Mouse (Mus musculus): ENCODE data around the gene Ugt1a9. TPM values are rescaled to one million over a fixed set of nuclear protein-coding genes. Genes with fewer than 3 reads are reported as not detected.
"Not testable (repeated sequence)": the region's sequence is repeated elsewhere in the genome, so short reads cannot be mapped to it uniquely, and the experiment has no call there.

Ugt1a9 gene
- polyA plus RNA-seq, 1 experiment: not detected

DNA sequence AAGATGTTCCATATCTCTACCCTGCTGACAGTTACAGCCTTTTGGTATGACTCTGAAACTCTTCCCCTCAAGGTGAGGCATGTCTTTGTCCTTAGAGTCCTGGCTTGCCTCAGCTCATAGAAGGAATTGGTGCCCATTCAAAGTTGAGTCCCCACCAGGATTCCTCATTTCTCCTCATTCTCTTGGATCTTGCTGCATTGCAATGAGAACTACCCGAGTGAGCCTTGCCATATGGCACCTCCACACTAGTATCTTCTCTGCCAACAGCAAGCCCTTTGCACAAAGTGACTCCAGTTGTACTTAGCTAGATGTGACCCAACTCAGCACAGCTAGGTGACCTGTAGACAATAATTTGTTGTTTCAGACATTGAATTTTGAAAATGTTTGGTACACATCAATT lies 153.0 kb downstream of the Ugt1a9 start:
- peak; percentile 6 for DNase-seq

DNA sequence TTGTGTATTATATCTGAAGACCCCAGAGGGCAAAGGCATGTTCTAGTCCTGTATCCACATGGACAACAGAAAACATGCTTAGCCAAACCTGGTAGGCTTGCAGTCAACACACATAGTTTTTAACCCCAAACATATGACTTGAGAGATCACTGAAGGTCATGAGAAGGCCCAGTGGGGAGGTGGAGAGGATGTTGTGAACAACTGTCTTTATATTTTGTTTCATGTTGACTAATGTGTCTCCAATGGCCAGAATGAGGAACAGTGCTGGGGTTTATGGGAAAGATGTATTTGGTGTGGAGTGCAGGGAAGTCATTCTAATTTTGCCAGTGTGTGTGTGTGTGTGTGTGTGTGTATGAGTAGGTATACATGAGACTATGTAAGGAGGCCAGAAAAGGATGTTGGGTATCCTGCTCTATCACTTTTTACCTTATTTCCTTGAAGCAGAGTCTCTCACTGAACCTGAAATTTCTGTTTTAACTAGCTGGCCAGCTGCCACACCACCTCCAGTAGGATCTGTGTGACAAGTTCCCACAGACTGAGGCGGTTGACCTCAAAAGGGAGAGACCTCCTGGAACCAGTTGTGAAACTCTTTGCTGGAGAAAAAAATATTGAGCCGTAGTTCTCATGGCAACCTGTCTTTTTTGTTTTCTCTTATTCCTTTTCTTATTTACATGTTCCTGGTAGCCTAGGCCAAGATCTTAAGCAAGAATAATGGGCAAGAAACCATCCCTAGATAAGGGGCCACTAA lies 153.6 kb downstream of the Ugt1a9 start:
- Histone ChIP-seq H3K4me1 (replicated peaks; ENCODE audit: control insufficient read depth, insufficient read depth, low read length) (no peaks in the 10 kb centered on the region), H3K27me3 (ENCODE audit: control insufficient read depth, insufficient read depth, low read length) (no peaks in the 10 kb centered on the region), H3K27ac (ENCODE audit: control insufficient read depth, insufficient read depth, low read length) (no peak overlapping the region), H3K36me3 (ENCODE audit: control insufficient read depth, insufficient read depth, low read length) (no peaks in the 10 kb centered on the region), H3K4me3 (ENCODE audit: control insufficient read depth, insufficient read depth, low read length) (no peak overlapping the region)
- peak; percentile 3 for DNase-seq
- 73% methylated on average over 2 of the region's 2 CpGs for WGBS
- TF ChIP-seq CTCF (IDR thresholded peaks at IDR 0.05; ENCODE audit: borderline replicate concordance, control insufficient read depth, extremely low read depth, insufficient read depth, low read length, poor library complexity) (no peak), POLR2A (IDR thresholded peaks at IDR 0.05; ENCODE audit: control insufficient read depth, extremely low read depth, insufficient read depth, low read length, poor library complexity) (no peak)

More for the DNA sequence above, 153.0 kb downstream of the Ugt1a9 start:
- Histone ChIP-seq H3K27ac (ENCODE audit: control insufficient read depth, insufficient read depth, low read length) (no peak overlapping the region), H3K4me1 (replicated peaks; ENCODE audit: control insufficient read depth, insufficient read depth, low read length) (no peaks in the 10 kb centered on the region), H3K27me3 (ENCODE audit: control insufficient read depth, insufficient read depth, low read length) (no peaks in the 10 kb centered on the region), H3K4me3 (ENCODE audit: control insufficient read depth, insufficient read depth, low read length) (no peak overlapping the region), H3K36me3 (ENCODE audit: control insufficient read depth, insufficient read depth, low read length) (no peaks in the 10 kb centered on the region)
- 55% methylated on average over 1 of the region's 1 CpGs for WGBS
- no peak for TF ChIP-seq CTCF (IDR thresholded peaks at IDR 0.05; ENCODE audit: borderline replicate concordance, control insufficient read depth, extremely low read depth, insufficient read depth, low read length, poor library complexity)
- TF ChIP-seq POLR2A (IDR thresholded peaks at IDR 0.05; ENCODE audit: control insufficient read depth, extremely low read depth, insufficient read depth, low read length, poor library complexity): no peak

DNA sequence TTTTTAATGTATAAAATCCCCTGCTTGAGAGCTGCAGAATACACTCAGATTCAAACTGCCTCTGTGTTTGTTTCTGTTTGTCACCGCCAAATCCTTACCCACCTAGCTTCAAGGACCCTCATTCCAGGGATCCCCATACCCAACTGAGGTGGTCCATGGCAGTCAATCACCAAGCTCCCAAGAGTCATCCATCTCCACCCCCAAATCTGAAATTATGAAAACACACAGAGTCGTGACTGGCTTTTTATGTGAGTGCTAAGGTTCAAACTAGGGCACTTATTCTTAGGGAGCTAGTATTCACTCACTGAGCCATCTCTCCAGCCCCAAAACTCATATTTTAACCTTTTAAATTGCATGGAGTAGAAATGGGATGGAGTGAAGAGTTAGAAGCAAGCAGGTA lies 154.7 kb downstream of the Ugt1a9 start:
- H3K4me3 ChIP-seq (ENCODE audit: control insufficient read depth, insufficient read depth, low read length); H3K4me1 ChIP-seq (replicated peaks; ENCODE audit: control insufficient read depth, insufficient read depth, low read length); H3K36me3 ChIP-seq (ENCODE audit: control insufficient read depth, insufficient read depth, low read length); H3K27me3 ChIP-seq (ENCODE audit: control insufficient read depth, insufficient read depth, low read length); H3K27ac ChIP-seq (ENCODE audit: control insufficient read depth, insufficient read depth, low read length); DNase-seq: not testable (repeated sequence)
- 48% methylated on average over 2 of the region's 2 CpGs for WGBS

DNA sequence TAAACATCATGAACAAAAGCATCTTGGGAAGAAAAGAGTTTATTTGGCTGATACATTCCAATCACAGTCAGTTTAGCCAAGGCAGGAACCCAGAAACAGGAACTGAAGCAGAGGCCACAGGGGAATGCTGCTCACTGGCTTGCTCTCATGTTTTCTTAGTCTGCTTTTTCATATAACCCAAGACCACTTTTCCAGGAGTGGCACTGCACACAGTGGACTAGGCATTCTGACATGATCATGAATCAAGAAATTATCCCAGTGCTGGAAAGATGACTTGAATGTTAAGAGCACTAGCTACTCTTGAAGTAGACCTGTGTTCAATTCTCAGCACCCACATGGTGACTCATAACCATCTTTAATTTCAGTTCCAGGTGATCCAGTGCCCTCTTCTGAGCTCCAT lies 155.1 kb downstream of the Ugt1a9 start:
- H3K4me1 ChIP-seq (replicated peaks; ENCODE audit: control insufficient read depth, insufficient read depth, low read length): no peaks in the 10 kb centered on the region
- TF ChIP-seq CTCF (IDR thresholded peaks at IDR 0.05; ENCODE audit: borderline replicate concordance, control insufficient read depth, extremely low read depth, insufficient read depth, low read length, poor library complexity) (no peak), POLR2A (IDR thresholded peaks at IDR 0.05; ENCODE audit: control insufficient read depth, extremely low read depth, insufficient read depth, low read length, poor library complexity) (no peak)
- DNase-seq: peak; percentile 1

DNA sequence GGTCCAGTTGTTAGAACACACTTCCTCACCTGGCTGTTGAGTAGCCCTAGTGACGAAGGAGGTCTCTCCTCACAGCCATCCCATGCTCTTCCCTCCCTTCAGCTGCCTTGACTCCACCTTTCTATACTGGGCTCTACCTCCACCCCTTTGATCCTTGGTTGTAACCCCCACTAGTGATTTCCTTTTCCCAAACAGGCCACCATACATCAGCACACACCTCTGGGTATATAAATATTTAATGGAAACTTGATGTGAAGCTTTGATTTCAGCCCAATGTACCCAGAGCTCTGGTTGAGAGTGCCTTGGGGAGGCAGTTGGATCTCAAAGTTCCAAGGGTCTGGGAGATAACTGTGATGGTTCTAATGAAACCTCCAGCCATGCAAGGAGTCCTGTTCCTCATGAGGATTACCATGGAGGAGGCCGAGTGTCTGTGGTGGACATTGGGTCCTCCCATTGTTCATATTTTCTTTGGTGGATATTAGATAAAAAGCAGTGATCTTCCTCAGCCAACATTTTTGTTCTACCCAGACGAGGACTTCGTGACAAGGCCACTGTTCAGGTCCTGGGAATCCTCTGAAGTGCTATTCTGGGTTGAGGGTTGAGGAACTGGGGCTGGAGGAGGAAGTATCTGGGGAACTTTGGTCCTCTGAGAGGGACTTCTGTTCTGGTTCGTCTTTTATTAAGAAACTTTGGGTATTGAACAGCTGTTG lies 156.2 kb downstream of the Ugt1a9 start, which contains the start of gene Mroh2a:
Gene Mroh2a (plus strand): TSS at position 317 of the 710 bp plus-strand sequence.
- Histone ChIP-seq H3K27ac (ENCODE audit: control insufficient read depth, insufficient read depth, low read length) (no peak within 1 kb of the TSS), H3K4me3 (ENCODE audit: control insufficient read depth, insufficient read depth, low read length) (no peak within 1 kb of the TSS), H3K27me3 (ENCODE audit: control insufficient read depth, insufficient read depth, low read length) (no peaks in the 10 kb centered on the region), H3K36me3 (ENCODE audit: control insufficient read depth, insufficient read depth, low read length) (no peaks in the 10 kb centered on the region), H3K4me1 (replicated peaks; ENCODE audit: control insufficient read depth, insufficient read depth, low read length) (no peaks in the 10 kb centered on the region)
- DNase-seq: peak; percentile 9
- TF ChIP-seq CTCF (IDR thresholded peaks at IDR 0.05; ENCODE audit: borderline replicate concordance, control insufficient read depth, extremely low read depth, insufficient read depth, low read length, poor library complexity): no peak
- no peak for TF ChIP-seq POLR2A (IDR thresholded peaks at IDR 0.05; ENCODE audit: control insufficient read depth, extremely low read depth, insufficient read depth, low read length, poor library complexity)
- 50% methylated on average over 5 of the region's 5 CpGs for WGBS

More for the DNA sequence above, 155.1 kb downstream of the Ugt1a9 start:
- H3K4me3 ChIP-seq (ENCODE audit: control insufficient read depth, insufficient read depth, low read length): no peak overlapping the region
- H3K27me3 ChIP-seq (ENCODE audit: control insufficient read depth, insufficient read depth, low read length): no peaks in the 10 kb centered on the region
- H3K27ac ChIP-seq (ENCODE audit: control insufficient read depth, insufficient read depth, low read length): no peak overlapping the region
- no peaks in the 10 kb centered on the region for H3K36me3 ChIP-seq (ENCODE audit: control insufficient read depth, insufficient read depth, low read length)

DNA sequence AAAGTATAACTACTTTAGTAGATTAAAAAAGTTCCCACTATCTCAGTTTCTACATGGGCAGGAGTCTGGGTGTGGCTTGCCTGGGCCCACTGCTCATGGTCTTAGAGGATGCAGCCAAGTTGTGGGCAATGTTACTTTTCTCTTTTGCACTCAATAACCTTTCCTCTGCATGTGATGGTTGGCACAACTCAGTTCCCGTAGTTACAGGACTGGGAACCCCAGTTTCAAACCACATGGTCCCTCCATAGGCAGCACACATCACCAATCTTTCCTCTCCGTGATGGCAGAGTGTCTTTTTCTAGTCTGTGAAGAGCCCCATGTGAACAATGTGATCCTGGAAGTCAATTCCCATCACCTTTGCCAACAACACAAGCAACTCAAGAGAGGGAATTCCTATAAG lies 156.9 kb downstream of the Ugt1a9 start:
- H3K36me3 ChIP-seq (ENCODE audit: control insufficient read depth, insufficient read depth, low read length): no peaks in the 10 kb centered on the region
- H3K27ac ChIP-seq (ENCODE audit: control insufficient read depth, insufficient read depth, low read length): no peak overlapping the region
- DNase-seq: no peak
- 61% methylated on average over 2 of the region's 2 CpGs for WGBS
- H3K4me1 ChIP-seq (replicated peaks; ENCODE audit: control insufficient read depth, insufficient read depth, low read length): no peaks in the 10 kb centered on the region
- no peak for TF ChIP-seq POLR2A (IDR thresholded peaks at IDR 0.05; ENCODE audit: control insufficient read depth, extremely low read depth, insufficient read depth, low read length, poor library complexity)
- TF ChIP-seq CTCF (IDR thresholded peaks at IDR 0.05; ENCODE audit: borderline replicate concordance, control insufficient read depth, extremely low read depth, insufficient read depth, low read length, poor library complexity): no peak
- no peak overlapping the region for H3K4me3 ChIP-seq (ENCODE audit: control insufficient read depth, insufficient read depth, low read length)
- no peaks in the 10 kb centered on the region for H3K27me3 ChIP-seq (ENCODE audit: control insufficient read depth, insufficient read depth, low read length)

Measured in thymus, adult 2 months (tissue).